In the genomic region with DNA sequence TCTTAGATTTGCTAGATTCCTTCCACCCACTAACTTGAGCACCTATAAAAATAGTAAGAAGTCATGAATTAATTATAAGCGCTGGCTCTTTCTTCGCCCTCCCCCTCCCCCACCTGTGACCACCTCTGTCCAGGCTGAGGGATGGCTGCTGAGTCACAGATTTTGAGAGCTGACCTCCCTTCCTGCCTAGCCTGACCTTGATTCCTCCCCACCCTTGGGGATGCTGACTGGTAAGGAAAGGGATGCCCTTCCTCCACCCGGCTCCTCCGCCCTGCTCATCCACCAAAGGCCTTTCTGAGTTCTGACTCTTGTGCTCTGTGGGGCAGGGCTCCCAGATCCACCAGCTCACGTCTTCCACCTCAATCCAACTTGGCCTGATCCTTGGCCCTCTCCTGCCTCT, we compare ENCODE assay signal across 10 mouse cellular contexts. TPM values are rescaled to one million over a fixed set of nuclear protein-coding genes. Genes with fewer than 3 reads are reported as not detected.
DNase-seq lines count a peak whose midpoint lies in the region; ATAC-seq lines count a peak whose summit lies in the region.
"Had no signal": no experiment of that assay in that cellular context is flagged by ENCODE, and none has a peak within 500 bp of the region (broad histone marks: within the 10 kb centered on the region; RNA-seq: fewer than 3 reads in every experiment).

No protein-coding gene starts in this region.

- H3K4me3 ChIP-seq in hindbrain, embryonic 10.5 days: 0 out of 2 replicates have a peak overlapping the region, but pooled peaks have one; percentile 87
- H3K4me3 ChIP-seq in hindbrain, embryonic 11.5 days (ENCODE audit: low read depth, low read length): no peak overlapping the region
- no peak overlapping the region for H3K4me3 ChIP-seq in forebrain, embryonic 12.5 days (replicated peaks)
- no peak overlapping the region for H3K4me3 ChIP-seq in liver, embryonic 16.5 days (ENCODE audit: low read depth, low read length)

- H3K9ac ChIP-seq in hindbrain, embryonic 11.5 days (ENCODE audit: low read depth, low read length): no peak overlapping the region
- H3K9ac ChIP-seq in forebrain, embryonic 12.5 days: peak overlapping the region; percentile 33
- H3K9ac ChIP-seq in liver, embryonic 16.5 days (ENCODE audit: low read depth, low read length): no peak overlapping the region
- H3K9ac ChIP-seq: limb, embryonic 15.5 days had no signal

- WGBS in hindbrain, embryonic 10.5 days: 74% methylated on average over 5 of the region's 5 CpGs
- WGBS in hindbrain, embryonic 11.5 days: 70% methylated on average over 5 of the region's 5 CpGs
- WGBS in forebrain, embryonic 12.5 days: 72% methylated on average over 5 of the region's 5 CpGs
- 60% methylated on average over 5 of the region's 5 CpGs for WGBS in liver, embryonic 16.5 days (ENCODE audit: insufficient replicate concordance)

- no peak overlapping the region for H3K4me2 ChIP-seq in hindbrain, embryonic 11.5 days (replicated peaks; ENCODE audit: low read depth, low read length)
- H3K4me2 ChIP-seq in forebrain, embryonic 12.5 days: peak overlapping the region; percentile 76
- no peak overlapping the region for H3K4me2 ChIP-seq in liver, embryonic 16.5 days (ENCODE audit: low read depth, low read length)

- H3K27me3 ChIP-seq in hindbrain, embryonic 10.5 days (ENCODE audit: insufficient read depth, poor library complexity, severe bottlenecking): 0 out of 2 replicates have a peak, but pooled peaks cover 13% of the 10 kb centered on the region
- H3K27me3 ChIP-seq in hindbrain, embryonic 11.5 days (ENCODE audit: control insufficient read depth, insufficient read depth, low read length): no peaks in the 10 kb centered on the region
- no peaks in the 10 kb centered on the region for H3K27me3 ChIP-seq in forebrain, embryonic 12.5 days
- peaks cover 49% of the 10 kb centered on the region for H3K27me3 ChIP-seq in liver, embryonic 16.5 days (ENCODE audit: control insufficient read depth, insufficient read depth, low read depth, low read length)
- H3K27me3 ChIP-seq: limb, embryonic 15.5 days had no signal

- H3K4me1 ChIP-seq in hindbrain, embryonic 10.5 days (replicated peaks): peaks cover 49% of the 10 kb centered on the region
- H3K4me1 ChIP-seq in hindbrain, embryonic 11.5 days (replicated peaks; ENCODE audit: control insufficient read depth, insufficient read depth, low read length): peaks cover 10% of the 10 kb centered on the region
- peaks cover 48% of the 10 kb centered on the region for H3K4me1 ChIP-seq in forebrain, embryonic 12.5 days
- H3K4me1 ChIP-seq in liver, embryonic 16.5 days (ENCODE audit: control insufficient read depth, low read depth, low read length): peaks cover 2% of the 10 kb centered on the region

- no peaks in the 10 kb centered on the region for H3K9me3 ChIP-seq in hindbrain, embryonic 10.5 days
- H3K9me3 ChIP-seq in hindbrain, embryonic 11.5 days (ENCODE audit: control insufficient read depth, low read length): no peaks in the 10 kb centered on the region
- no peaks in the 10 kb centered on the region for H3K9me3 ChIP-seq in forebrain, embryonic 12.5 days
- H3K9me3 ChIP-seq in liver, embryonic 16.5 days (replicated peaks; ENCODE audit: control insufficient read depth, low read length): no peaks in the 10 kb centered on the region
- H3K9me3 ChIP-seq: limb, embryonic 15.5 days had no signal

- peak overlapping the region; percentile 50 for H3K27ac ChIP-seq in hindbrain, embryonic 10.5 days
- no peak overlapping the region for H3K27ac ChIP-seq in hindbrain, embryonic 11.5 days (ENCODE audit: low read depth, low read length)
- H3K27ac ChIP-seq in forebrain, embryonic 12.5 days: no peak overlapping the region
- no peak overlapping the region for H3K27ac ChIP-seq in liver, embryonic 16.5 days (ENCODE audit: low read length)
- H3K27ac ChIP-seq: limb, embryonic 15.5 days had no signal

- peaks cover 12% of the 10 kb centered on the region; the same call in 1 of the 2 replicates for H3K36me3 ChIP-seq in hindbrain, embryonic 10.5 days
- H3K36me3 ChIP-seq in hindbrain, embryonic 11.5 days (ENCODE audit: control insufficient read depth, insufficient read depth, low read length): no peaks in the 10 kb centered on the region
- peaks cover 6% of the 10 kb centered on the region for H3K36me3 ChIP-seq in forebrain, embryonic 12.5 days (replicated peaks)
- no peaks in the 10 kb centered on the region for H3K36me3 ChIP-seq in liver, embryonic 16.5 days (ENCODE audit: control insufficient read depth, insufficient read depth)
- H3K36me3 ChIP-seq: limb, embryonic 15.5 days had no signal

- ATAC-seq in hindbrain, embryonic 11.5 days (ENCODE audit: low FRiP score): no peak
- ATAC-seq in forebrain, embryonic 12.5 days (ENCODE audit: low FRiP score): no peak
- ATAC-seq in liver, embryonic 16.5 days (ENCODE audit: low read depth): peak; percentile 33; the same call in 1 of the 2 replicates

- DNase-seq in hindbrain, embryonic 10.5 days (ENCODE audit: low spot score): no peak
- DNase-seq in hindbrain, embryonic 11.5 days (ENCODE audit: low spot score): no peak
- DNase-seq in NIH3T3 (ENCODE audit: low read depth): peak; percentile 22
- DNase-seq in ovary, postnatal 10 days (ENCODE audit: low spot score): no peak
- no peak for DNase-seq in gastrocnemius, postnatal 4 days (ENCODE audit: low spot score in 2 of 2)
- DNase-seq in cerebellum, adult 8-10 months: no peak
- DNase-seq: cerebellum, adult 11-12 months had no signal

RNA-seq across cellular contexts. Expression of a gene that starts 2.9 kb away (rescaled TPM):
- 16.1 and 21.4 TPM in 2 replicates for polyA plus RNA-seq in hindbrain, embryonic 10.5 days (2016; fragmentation: Nextera tagmentation; extraction: Ambion mirVana)
- 19.0 and 20.0 TPM in 2 replicates for polyA plus RNA-seq in hindbrain, embryonic 11.5 days (2014; fragmentation: Nextera tagmentation; extraction: Ambion mirVana)
- polyA plus RNA-seq in forebrain, embryonic 12.5 days (2016; fragmentation: Nextera tagmentation; extraction: Ambion mirVana): 28.3 and 29.6 TPM in 2 replicates
- polyA plus RNA-seq in liver, embryonic 16.5 days (2015; fragmentation: Nextera tagmentation; extraction: Ambion mirVana): 0.95 and 1.3 TPM in 2 replicates
- total RNA-seq in gastrocnemius, postnatal 4 days (2021): 10 to 100 TPM; 19.4 to 22.2 TPM

RNA-seq across cellular contexts. Expression of a gene that starts 17.0 kb away (rescaled TPM):
- polyA plus RNA-seq in hindbrain, embryonic 10.5 days (2016; fragmentation: Nextera tagmentation; extraction: Ambion mirVana): 11.3 and 14.8 TPM in 2 replicates
- polyA plus RNA-seq in hindbrain, embryonic 11.5 days (2014; fragmentation: Nextera tagmentation; extraction: Ambion mirVana): 10.9 and 15.3 TPM in 2 replicates
- 33.7 and 36.4 TPM in 2 replicates for polyA plus RNA-seq in forebrain, embryonic 12.5 days (2016; fragmentation: Nextera tagmentation; extraction: Ambion mirVana)
- 1.3 and 1.9 TPM in 2 replicates for polyA plus RNA-seq in liver, embryonic 16.5 days (2015; fragmentation: Nextera tagmentation; extraction: Ambion mirVana)
- 1 to 10 TPM; 7.2 to 9.0 TPM for total RNA-seq in gastrocnemius, postnatal 4 days (2021)

RNA-seq across cellular contexts. Expression of a gene that starts 19.0 kb away (rescaled TPM):
- 228 and 253 TPM in 2 replicates for polyA plus RNA-seq in hindbrain, embryonic 10.5 days (2016; fragmentation: Nextera tagmentation; extraction: Ambion mirVana)
- polyA plus RNA-seq in hindbrain, embryonic 11.5 days (2014; fragmentation: Nextera tagmentation; extraction: Ambion mirVana): 226 and 243 TPM in 2 replicates
- 222 and 232 TPM in 2 replicates for polyA plus RNA-seq in forebrain, embryonic 12.5 days (2016; fragmentation: Nextera tagmentation; extraction: Ambion mirVana)
- polyA plus RNA-seq in liver, embryonic 16.5 days (2015; fragmentation: Nextera tagmentation; extraction: Ambion mirVana): 68.8 and 71.7 TPM in 2 replicates
- total RNA-seq in gastrocnemius, postnatal 4 days (2021): 10 to 100 TPM; 89.6 to 94.0 TPM

RNA-seq across cellular contexts. Expression of a gene that starts 35.2 kb away (rescaled TPM):
- polyA plus RNA-seq in hindbrain, embryonic 10.5 days (2016; fragmentation: Nextera tagmentation; extraction: Ambion mirVana): 878 and 961 TPM in 2 replicates
- 899 and 905 TPM in 2 replicates for polyA plus RNA-seq in hindbrain, embryonic 11.5 days (2014; fragmentation: Nextera tagmentation; extraction: Ambion mirVana)
- 843 and 857 TPM in 2 replicates for polyA plus RNA-seq in forebrain, embryonic 12.5 days (2016; fragmentation: Nextera tagmentation; extraction: Ambion mirVana)
- polyA plus RNA-seq in liver, embryonic 16.5 days (2015; fragmentation: Nextera tagmentation; extraction: Ambion mirVana): 482 and 528 TPM in 2 replicates
- total RNA-seq in gastrocnemius, postnatal 4 days (2021): 100 to 1,000 TPM; 763 to 790 TPM

RNA-seq across cellular contexts. Expression of a gene that starts 35.3 kb away (rescaled TPM):
- polyA plus RNA-seq in hindbrain, embryonic 10.5 days (2016; fragmentation: Nextera tagmentation; extraction: Ambion mirVana): 15.0 and 20.1 TPM in 2 replicates
- 21.0 and 27.5 TPM in 2 replicates for polyA plus RNA-seq in hindbrain, embryonic 11.5 days (2014; fragmentation: Nextera tagmentation; extraction: Ambion mirVana)
- polyA plus RNA-seq in forebrain, embryonic 12.5 days (2016; fragmentation: Nextera tagmentation; extraction: Ambion mirVana): 23.9 and 29.8 TPM in 2 replicates
- polyA plus RNA-seq in liver, embryonic 16.5 days (2015; fragmentation: Nextera tagmentation; extraction: Ambion mirVana): 0.70 and 1.0 TPM in 2 replicates
- 10 to 100 TPM; 21.4 to 21.6 TPM for total RNA-seq in gastrocnemius, postnatal 4 days (2021)
